Mouse (Mus musculus): ENCODE measurements around the gene Spint2. TPM values are rescaled to one million over a fixed set of nuclear protein-coding genes. Genes with fewer than 3 reads are reported as not detected.
A peak's percentile ranks its signal among the peaks of the same experiment; 100 is the strongest.
"Not testable (repeated sequence)": the region's sequence is repeated elsewhere in the genome, so short reads cannot be mapped to it uniquely, and the experiment has no call there.

Spint2 gene
- polyA plus RNA-seq, 1 experiment from 2014 or later = 496 TPM

DNA sequence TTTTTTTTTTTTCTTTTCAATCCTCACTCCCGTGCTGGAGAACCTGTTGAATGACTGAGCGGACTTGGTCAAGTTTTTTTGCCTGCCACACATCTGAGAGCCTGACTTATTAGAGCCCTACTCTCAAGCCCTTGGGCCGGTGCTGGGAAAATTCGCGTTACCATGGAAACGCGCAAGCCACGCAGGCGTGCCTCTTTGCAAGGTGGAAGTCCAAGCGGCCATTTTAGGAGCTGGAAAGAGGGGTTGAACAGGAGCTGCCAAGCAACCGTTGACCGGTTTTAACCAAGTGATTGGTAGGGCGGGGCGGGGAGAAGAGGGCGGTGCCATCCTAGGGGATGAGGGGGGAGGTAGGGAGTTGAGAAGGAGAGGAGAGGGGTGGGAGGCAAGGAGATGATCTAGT lies 66.9 kb downstream of the Spint2 start:
- Histone ChIP-seq H3K36me3 (ENCODE audit: insufficient read depth, low read length) (no peaks in the 10 kb centered on the region), H3K9me3 (replicated peaks; ENCODE audit: low read length) (no peaks in the 10 kb centered on the region), H3K27me3 (ENCODE audit: insufficient read depth, low read length) (no peaks in the 10 kb centered on the region), H3K27ac (no peak overlapping the region), H3K4me3 (replicated peaks; ENCODE audit: low read depth, low read length) (no peak overlapping the region), H3K9ac (ENCODE audit: low read depth, low read length) (no peak overlapping the region), H3K4me2 (ENCODE audit: low read length) (no peak overlapping the region), H3K4me1 (replicated peaks; ENCODE audit: insufficient read depth, low read length) (no peaks in the 10 kb centered on the region)
- ATAC-seq (replicated peaks; ENCODE audit: low FRiP score, low read depth) (no peak), DNase-seq (ENCODE audit: low spot score) (no peak)
- WGBS = 53% methylated on average over 15 of the region's 15 CpGs
- TF ChIP-seq CTCF (IDR thresholded peaks at IDR 0.05; ENCODE audit: low read depth) = no peak

DNA sequence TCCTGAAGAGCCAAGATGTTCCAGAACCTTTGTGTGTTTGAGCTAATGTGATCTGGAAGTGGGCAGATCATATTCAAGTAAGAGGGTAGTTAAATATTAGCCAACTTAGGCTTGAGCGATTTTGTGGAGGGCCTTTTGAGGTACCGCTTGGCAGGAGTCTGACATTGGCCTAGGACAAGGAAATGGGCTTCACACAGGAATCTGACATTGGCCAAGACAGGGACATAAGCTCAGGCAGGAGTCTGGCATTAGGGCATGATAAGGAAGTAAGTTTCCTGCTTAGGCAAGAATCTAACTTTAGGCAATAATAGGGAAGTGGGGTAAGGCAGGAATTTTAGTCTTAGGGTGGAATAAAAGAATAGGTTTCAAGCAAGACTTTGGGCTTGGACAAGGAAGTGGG lies 67.5 kb downstream of the Spint2 start:
- Histone ChIP-seq H3K4me3 (replicated peaks; ENCODE audit: low read depth, low read length) (no peak overlapping the region), H3K9me3 (replicated peaks; ENCODE audit: low read length) (no peaks in the 10 kb centered on the region), H3K9ac (ENCODE audit: low read depth, low read length) (no peak overlapping the region), H3K4me1 (replicated peaks; ENCODE audit: insufficient read depth, low read length) (no peaks in the 10 kb centered on the region), H3K36me3 (ENCODE audit: insufficient read depth, low read length) (no peaks in the 10 kb centered on the region), H3K27ac (no peak overlapping the region), H3K4me2 (ENCODE audit: low read length) (no peak overlapping the region), H3K27me3 (ENCODE audit: insufficient read depth, low read length) (no peaks in the 10 kb centered on the region)
- ATAC-seq (replicated peaks; ENCODE audit: low FRiP score, low read depth) (no peak), DNase-seq (ENCODE audit: low spot score) (no peak)
- 53% methylated on average over 2 of the region's 2 CpGs for WGBS
- no peak for TF ChIP-seq CTCF (IDR thresholded peaks at IDR 0.05; ENCODE audit: low read depth)

DNA sequence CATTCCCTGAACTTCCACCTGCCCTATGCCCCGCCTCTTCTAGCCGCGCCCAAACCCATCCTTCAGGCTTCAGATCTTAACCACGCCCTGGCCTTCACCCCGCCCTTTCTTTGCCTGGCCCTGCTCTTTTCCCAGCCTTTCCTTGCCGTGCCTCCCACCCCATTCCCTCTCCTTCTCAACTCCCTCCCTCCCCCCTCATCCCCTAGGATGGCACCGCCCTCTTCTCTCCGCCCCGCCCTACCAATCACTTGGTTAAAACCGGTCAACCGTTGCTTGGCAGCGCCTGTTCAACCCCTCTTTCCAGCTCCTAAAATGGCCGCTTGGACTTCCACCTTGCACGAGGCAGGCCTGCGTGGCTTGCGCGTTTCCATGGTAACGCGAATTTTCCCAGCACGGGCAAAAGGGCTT lies 68.0 kb downstream of the Spint2 start, which contains the start of gene Catsperg1:
Catsperg1 (minus strand) TSS at position 361 of the 408 bp plus-strand sequence.
- Histone ChIP-seq H3K9me3 (replicated peaks; ENCODE audit: low read length) (no peaks in the 10 kb centered on the region), H3K4me2 (ENCODE audit: low read length) (no peak within 1 kb of the TSS), H3K27ac (no peak within 1 kb of the TSS), H3K4me1 (replicated peaks; ENCODE audit: insufficient read depth, low read length) (no peaks in the 10 kb centered on the region), H3K36me3 (ENCODE audit: insufficient read depth, low read length) (no peaks in the 10 kb centered on the region), H3K4me3 (replicated peaks; ENCODE audit: low read depth, low read length) (no peak within 1 kb of the TSS), H3K27me3 (ENCODE audit: insufficient read depth, low read length) (no peaks in the 10 kb centered on the region), H3K9ac (ENCODE audit: low read depth, low read length) (no peak within 1 kb of the TSS)
- DNase-seq (ENCODE audit: low spot score) (peak; percentile 73), ATAC-seq (replicated peaks; ENCODE audit: low FRiP score, low read depth) (peak; percentile 59)
- no peak for TF ChIP-seq CTCF (IDR thresholded peaks at IDR 0.05; ENCODE audit: low read depth)
- WGBS = 6% methylated on average over 20 of the region's 20 CpGs

- DNase-seq (ENCODE audit: low spot score); H3K4me1 ChIP-seq (replicated peaks; ENCODE audit: insufficient read depth, low read length); ATAC-seq (replicated peaks; ENCODE audit: low FRiP score, low read depth); H3K9me3 ChIP-seq (replicated peaks; ENCODE audit: low read length); H3K9ac ChIP-seq (ENCODE audit: low read depth, low read length); H3K4me3 ChIP-seq (replicated peaks; ENCODE audit: low read depth, low read length); H3K36me3 ChIP-seq (ENCODE audit: insufficient read depth, low read length); H3K27ac ChIP-seq; H3K27me3 ChIP-seq (ENCODE audit: insufficient read depth, low read length); H3K4me2 ChIP-seq (ENCODE audit: low read length): not testable (repeated sequence)
- 23% methylated on average over 40 of the region's 40 CpGs for WGBS
These were observed 68.7 kb downstream of the Spint2 start for GRCm38 (mm10) chr7:29212775-29213560.

DNA sequence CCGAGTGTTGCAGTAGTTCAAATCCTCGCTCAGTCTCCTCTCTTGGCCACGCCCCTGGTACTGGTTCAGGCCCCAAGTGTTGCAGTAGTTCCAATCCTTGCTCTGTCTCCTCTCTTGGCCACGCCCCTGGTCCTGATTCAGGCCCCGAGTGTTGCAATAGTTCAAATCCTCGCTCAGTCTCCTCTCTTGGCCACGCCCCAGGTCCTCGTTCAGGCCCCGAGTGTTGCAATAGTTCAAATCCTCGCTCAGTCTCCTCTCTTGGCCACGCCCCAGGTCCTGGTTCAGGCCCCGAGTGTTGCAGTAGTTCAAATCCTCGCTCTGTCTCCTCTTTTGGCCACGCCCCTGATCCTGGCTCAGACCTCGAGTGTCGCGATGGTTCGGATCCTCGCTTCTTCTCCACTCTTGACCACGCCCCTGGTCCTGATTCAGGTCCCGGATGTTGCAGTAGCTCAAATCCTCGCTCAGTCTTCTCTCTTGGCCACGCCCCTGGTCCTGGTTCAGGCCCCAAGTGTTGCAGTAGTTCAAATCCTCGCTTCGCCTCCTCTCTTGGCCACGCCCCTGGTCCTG lies 69.4 kb downstream of the Spint2 start:
- no peak for TF ChIP-seq CTCF (IDR thresholded peaks at IDR 0.05; ENCODE audit: low read depth)
- Histone ChIP-seq H3K27me3 (ENCODE audit: insufficient read depth, low read length) (no peaks in the 10 kb centered on the region), H3K4me2 (ENCODE audit: low read length) (peak overlapping the region; percentile 52), H3K4me3 (replicated peaks; ENCODE audit: low read depth, low read length) (peak overlapping the region; percentile 33), H3K9me3 (replicated peaks; ENCODE audit: low read length) (no peaks in the 10 kb centered on the region), H3K4me1 (replicated peaks; ENCODE audit: insufficient read depth, low read length) (no peaks in the 10 kb centered on the region), H3K9ac (ENCODE audit: low read depth, low read length) (no peak overlapping the region), H3K27ac (peak overlapping the region; percentile 86; the same call in 1 of the 2 replicates), H3K36me3 (ENCODE audit: insufficient read depth, low read length) (no peaks in the 10 kb centered on the region)
- WGBS = 17% methylated on average over 26 of the region's 26 CpGs
- ATAC-seq (replicated peaks; ENCODE audit: low FRiP score, low read depth) (no peak), DNase-seq (ENCODE audit: low spot score) (no peak)

- no peaks in the 10 kb centered on the region for H3K27me3 ChIP-seq (ENCODE audit: insufficient read depth, low read length)
- peak overlapping the region; percentile 55; the same call in 1 of the 2 replicates for H3K9ac ChIP-seq (ENCODE audit: low read depth, low read length)
- no peaks in the 10 kb centered on the region for H3K4me1 ChIP-seq (replicated peaks; ENCODE audit: insufficient read depth, low read length)
- peak overlapping the region; percentile 52 for H3K4me2 ChIP-seq (ENCODE audit: low read length)
- no peaks in the 10 kb centered on the region for H3K9me3 ChIP-seq (replicated peaks; ENCODE audit: low read length)
- 4% methylated on average over 34 of the region's 34 CpGs for WGBS
- peak overlapping the region; percentile 86 for H3K27ac ChIP-seq
- no peak for TF ChIP-seq CTCF (IDR thresholded peaks at IDR 0.05; ENCODE audit: low read depth)
- H3K36me3 ChIP-seq (ENCODE audit: insufficient read depth, low read length) = no peaks in the 10 kb centered on the region
- DNase-seq (ENCODE audit: low spot score) = peak; percentile 95
- peak; percentile 88 for ATAC-seq (replicated peaks; ENCODE audit: low FRiP score, low read depth)
- peak overlapping the region; percentile 33 for H3K4me3 ChIP-seq (replicated peaks; ENCODE audit: low read depth, low read length)
These were observed 70.1 kb downstream of the Spint2 start for GRCm38 (mm10) chr7:29211415-29212198.

DNA sequence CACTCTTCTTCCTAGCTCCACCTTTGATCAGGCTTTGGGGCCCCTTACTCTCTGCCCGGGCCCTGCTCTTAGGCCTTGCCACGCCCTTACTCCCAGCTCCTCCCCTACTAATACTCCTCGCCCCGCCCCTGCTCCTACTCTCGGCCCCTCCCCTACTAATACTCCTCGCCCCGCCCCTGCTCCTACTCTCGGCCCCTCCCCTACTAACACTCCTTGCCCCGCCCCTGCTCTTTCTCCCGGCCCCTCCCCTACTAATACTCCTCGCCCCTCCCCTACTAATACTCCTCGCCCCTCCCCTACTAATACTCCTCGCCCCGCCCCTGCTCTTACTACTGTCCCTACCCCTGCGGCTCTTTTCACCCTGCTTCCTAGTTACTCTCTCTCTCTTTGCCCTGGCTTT lies 70.7 kb downstream of the Spint2 start:
- not testable (repeated sequence) for H3K36me3 ChIP-seq (ENCODE audit: insufficient read depth, low read length); H3K9ac ChIP-seq (ENCODE audit: low read depth, low read length); H3K27me3 ChIP-seq (ENCODE audit: insufficient read depth, low read length); H3K4me1 ChIP-seq (replicated peaks; ENCODE audit: insufficient read depth, low read length); H3K9me3 ChIP-seq (replicated peaks; ENCODE audit: low read length)
- DNase-seq (ENCODE audit: low spot score) (peak; percentile 77), ATAC-seq (replicated peaks; ENCODE audit: low FRiP score, low read depth) (peak; percentile 47)
- WGBS = 18% methylated on average over 15 of the region's 15 CpGs
- Histone ChIP-seq H3K4me3 (replicated peaks; ENCODE audit: low read depth, low read length) (peak overlapping the region; percentile 33), H3K27ac (peak overlapping the region; percentile 86), H3K4me2 (ENCODE audit: low read length) (peak overlapping the region; percentile 52)

Data from kidney, postnatal 0 days (tissue).